Mouse (Mus musculus) kidney, embryonic 14.5 days (tissue): Measurements from ENCODE around the gene Vamp2. TPM values are rescaled to one million over a fixed set of nuclear protein-coding genes. Genes with fewer than 3 reads are reported as not detected.

Experiments
- ATAC-seq: fragments of 200-750 bp; cut with Nextera tagmentation; 2 replicates; pipeline ENCODE4 v1.8.0; 2017; ENCODE audit warnings: moderate number of reproducible peaks, mild to moderate bottlenecking, moderate TSS enrichment, moderate library complexity; ENCODE audit not compliant: low FRiP score, low TSS enrichment
- H3K27ac ChIP-seq: fragments of 300-500 bp; sonication (generic); 2 replicates; pipeline ENCODE4 v1.5.1; 2014; ENCODE audit warnings: low read depth, mild to moderate bottlenecking, low read length, moderate library complexity, mixed read lengths
- H3K27me3 ChIP-seq: fragments of 300-500 bp; sonication (generic); 2 replicates; pipeline ENCODE4 v1.6.1; 2014; ENCODE audit warnings: mild to moderate bottlenecking, low read length; ENCODE audit not compliant: control insufficient read depth, insufficient read depth
- H3K36me3 ChIP-seq: fragments of 300-500 bp; sonication (generic); 2 replicates; pipeline ENCODE4 v1.6.1; 2014; ENCODE audit warnings: low read length, mixed read lengths; ENCODE audit not compliant: control insufficient read depth, insufficient read depth
- H3K4me1 ChIP-seq: fragments of 300-500 bp; sonication (generic); 2 replicates; pipeline ENCODE4 v1.6.1; 2014; ENCODE audit warnings: low read length, mixed read lengths; ENCODE audit not compliant: control insufficient read depth, insufficient read depth
- H3K4me2 ChIP-seq: fragments of 300-500 bp; sonication (generic); replicated peaks from 2 replicates; pipeline ENCODE4 v1.6.1; 2014; ENCODE audit warnings: low read depth, mild to moderate bottlenecking, low read length
- H3K4me3 ChIP-seq: fragments of 300-500 bp; sonication (generic); 2 replicates; pipeline ENCODE4 v1.5.1; 2014; ENCODE audit warnings: mild to moderate bottlenecking, low read length
- H3K9ac ChIP-seq: fragments of 300-500 bp; sonication (generic); 2 replicates; pipeline ENCODE4 v1.6.1; 2014; ENCODE audit warnings: low read depth, mild to moderate bottlenecking, low read length, moderate library complexity
- H3K9me3 ChIP-seq: fragments of 300-500 bp; sonication (generic); 2 replicates; pipeline ENCODE4 v1.6.1; 2016; ENCODE audit warnings: low read length; ENCODE audit not compliant: control insufficient read depth
- WGBS: fragments of 180-500 bp; shearing (Covaris S2); extraction: QIAGEN DNeasy Blood & Tissue Kit; methylation state at CpG from one replicate; pipeline ENCODE4 v1.1.7; 2014; 5-methylcytosine and 5-hydroxymethylcytosine counted together
- polyA plus RNA-seq: library from polyadenylated mRNA; unstranded; fragments of >200 nt; fragmentation: Nextera tagmentation; extraction: Ambion mirVana; gene quantifications from 2 replicates; pipeline ENCODE4 v1.2.1, GENCODE M21; 2014

Gene Vamp2
- polyA plus RNA-seq, 1 experiment from 2014 or later: 86.5 TPM

GRCm38 (mm10) chr11:69125041-69125851 lies 37.0 kb downstream of the Vamp2 start:
- under 1% methylated on average over 24 of the region's 24 CpGs for WGBS
- Histone ChIP-seq H3K9ac (peak overlapping the region; percentile 56; the same call in 1 of the 2 replicates), H3K27ac (0 out of 2 replicates have a peak overlapping the region, but pooled peaks have one; percentile 10), H3K4me1 (peaks cover 18% of the 10 kb centered on the region; the same call in 1 of the 2 replicates), H3K4me3 (peak overlapping the region; percentile 52), H3K27me3 (no peaks in the 10 kb centered on the region), H3K36me3 (no peaks in the 10 kb centered on the region), H3K9me3 (no peaks in the 10 kb centered on the region), H3K4me2 (peak overlapping the region; percentile 77)
- peak; percentile 32 for ATAC-seq

GRCm38 (mm10) chr11:69125852-69125918 lies 37.4 kb downstream of the Vamp2 start, which contains the start of gene Aloxe3:
Gene Aloxe3, plus strand, starts transcription at chr11:69125896.
- Histone ChIP-seq H3K4me1 (peaks cover 14% of the 10 kb centered on the region; the same call in 1 of the 2 replicates), H3K36me3 (no peaks in the 10 kb centered on the region), H3K9ac (peak within 1 kb of the TSS; percentile 56; the same call in 1 of the 2 replicates), H3K9me3 (no peaks in the 10 kb centered on the region), H3K27ac (0 out of 2 replicates have a peak within 1 kb of the TSS, but pooled peaks have one; percentile 10), H3K27me3 (no peaks in the 10 kb centered on the region), H3K4me2 (peak within 1 kb of the TSS; percentile 77), H3K4me3 (peak within 1 kb of the TSS; percentile 52)
- 3% methylated on average over 3 of the region's 3 CpGs for WGBS
- no peak for ATAC-seq

DNA sequence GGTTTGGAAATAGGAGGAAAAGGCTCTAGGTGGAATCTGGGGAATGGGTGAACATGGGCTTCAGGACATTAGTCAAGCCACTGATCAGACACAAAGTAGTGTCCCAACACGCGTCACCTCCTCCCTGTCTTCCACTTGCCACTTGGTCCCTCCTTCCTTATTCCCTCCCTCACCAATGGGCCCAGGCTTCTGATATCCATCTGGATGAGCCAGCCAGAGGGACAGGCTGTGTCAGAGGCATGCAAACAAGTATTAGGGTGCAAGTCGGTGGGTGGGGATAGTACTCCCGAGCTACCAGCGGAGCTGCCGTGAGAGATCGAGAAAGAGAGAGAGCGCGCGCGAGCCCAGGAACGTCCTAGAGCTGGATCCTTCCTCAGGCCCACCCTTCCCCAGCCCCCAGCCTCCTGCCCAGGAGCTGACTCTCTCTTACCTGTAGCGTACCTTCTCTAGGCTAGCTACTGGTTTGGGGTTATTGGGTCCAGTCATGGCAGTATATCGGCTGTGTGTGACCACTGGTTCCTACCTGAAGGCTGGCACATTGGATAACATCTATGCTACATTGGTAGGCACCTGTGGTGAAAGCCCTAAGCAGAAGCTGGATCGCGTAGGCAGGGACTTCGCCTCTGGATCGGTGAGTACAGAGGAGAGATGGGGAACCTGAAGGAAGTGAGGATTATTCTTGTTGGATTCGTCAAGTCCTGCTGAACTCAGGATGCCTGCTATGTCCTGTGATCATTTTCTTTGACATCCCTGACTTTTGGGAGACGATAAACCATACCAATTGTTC lies 37.8 kb downstream of the Vamp2 start:
- H3K4me3 ChIP-seq: peak overlapping the region; percentile 52
- peaks cover 10% of the 10 kb centered on the region; the same call in 1 of the 2 replicates for H3K4me1 ChIP-seq
- H3K36me3 ChIP-seq: no peaks in the 10 kb centered on the region
- H3K27ac ChIP-seq: no peak overlapping the region
- H3K27me3 ChIP-seq: no peaks in the 10 kb centered on the region
- H3K9ac ChIP-seq: peak overlapping the region; percentile 56; the same call in 1 of the 2 replicates
- peak overlapping the region; percentile 77 for H3K4me2 ChIP-seq
- H3K9me3 ChIP-seq: no peaks in the 10 kb centered on the region
- WGBS: 11% methylated on average over 20 of the region's 20 CpGs
- no peak for ATAC-seq

GRCm38 (mm10) chr11:69126706-69127095 lies 38.4 kb downstream of the Vamp2 start:
- no peaks in the 10 kb centered on the region for H3K36me3 ChIP-seq
- H3K4me2 ChIP-seq: peak overlapping the region; percentile 77; the same call in 1 of the 2 replicates
- H3K27ac ChIP-seq: no peak overlapping the region
- no peak overlapping the region for H3K9ac ChIP-seq
- no peak for ATAC-seq
- H3K27me3 ChIP-seq: no peaks in the 10 kb centered on the region
- H3K4me1 ChIP-seq: peaks cover 10% of the 10 kb centered on the region; the same call in 1 of the 2 replicates
- 28% methylated on average over 2 of the region's 2 CpGs for WGBS
- no peak overlapping the region for H3K4me3 ChIP-seq
- H3K9me3 ChIP-seq: no peaks in the 10 kb centered on the region

- Histone ChIP-seq H3K4me1 (peaks cover 10% of the 10 kb centered on the region; the same call in 1 of the 2 replicates), H3K27me3 (peaks cover 2% of the 10 kb centered on the region; the same call in 1 of the 2 replicates), H3K27ac (no peak overlapping the region), H3K4me2 (no peak overlapping the region), H3K36me3 (no peaks in the 10 kb centered on the region), H3K9ac (no peak overlapping the region), H3K9me3 (no peaks in the 10 kb centered on the region), H3K4me3 (no peak overlapping the region)
- ATAC-seq: no peak
- 70% methylated on average over 8 of the region's 8 CpGs for WGBS
Measured at GRCm38 (mm10) chr11:69128426-69129122, 40.3 kb downstream of the Vamp2 start.

DNA sequence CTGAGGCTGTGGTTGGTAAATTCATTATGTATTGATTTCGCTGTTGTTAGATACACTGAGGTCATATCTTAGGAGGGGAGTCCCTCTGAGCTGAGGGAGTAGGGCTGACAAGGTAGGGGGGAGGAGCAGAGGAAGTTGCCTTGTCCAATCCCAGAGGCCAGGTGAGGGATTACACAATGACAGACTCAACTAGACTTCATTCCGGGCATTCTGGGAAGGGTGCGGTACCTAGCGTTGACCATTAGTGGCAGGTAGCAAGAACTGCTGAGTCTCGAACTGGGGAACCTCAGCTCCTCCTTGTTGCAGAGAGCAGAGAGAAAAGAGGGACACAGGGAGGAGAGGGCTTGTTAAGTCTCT lies 45.3 kb downstream of the Vamp2 start:
- peak overlapping the region; percentile 49; the same call in 1 of the 2 replicates for H3K4me3 ChIP-seq

GRCm38 (mm10) chr11:69133923-69134621 lies 45.8 kb downstream of the Vamp2 start:
- Histone ChIP-seq H3K27me3 (peaks cover 3% of the 10 kb centered on the region; the same call in 1 of the 2 replicates), H3K36me3 (no peaks in the 10 kb centered on the region), H3K4me2 (peak overlapping the region; percentile 84), H3K4me3 (peak overlapping the region; percentile 49), H3K9ac (peak overlapping the region; percentile 38; the same call in 1 of the 2 replicates), H3K4me1 (0 out of 2 replicates have a peak, but pooled peaks cover 5% of the 10 kb centered on the region), H3K9me3 (no peaks in the 10 kb centered on the region), H3K27ac (no peak overlapping the region)
- 2% methylated on average over 34 of the region's 34 CpGs for WGBS
- peak; percentile 76 for ATAC-seq

More for the DNA sequence above, 45.3 kb downstream of the Vamp2 start:
- 25% methylated on average over 5 of the region's 5 CpGs for WGBS
- no peaks in the 10 kb centered on the region for H3K36me3 ChIP-seq
- no peak overlapping the region for H3K27ac ChIP-seq
- H3K9ac ChIP-seq: no peak overlapping the region
- H3K4me1 ChIP-seq: 0 out of 2 replicates have a peak, but pooled peaks cover 5% of the 10 kb centered on the region
- ATAC-seq: peak; percentile 50; the same call in 1 of the 2 replicates
- H3K4me2 ChIP-seq: peak overlapping the region; percentile 84
- peaks cover 3% of the 10 kb centered on the region; the same call in 1 of the 2 replicates for H3K27me3 ChIP-seq
- H3K9me3 ChIP-seq: no peaks in the 10 kb centered on the region

GRCm38 (mm10) chr11:69134622-69134968 lies 46.3 kb downstream of the Vamp2 start:
- ATAC-seq: peak; percentile 51
- H3K4me1 ChIP-seq: 0 out of 2 replicates have a peak, but pooled peaks cover 5% of the 10 kb centered on the region
- no peak overlapping the region for H3K27ac ChIP-seq
- H3K9ac ChIP-seq: peak overlapping the region; percentile 38; the same call in 1 of the 2 replicates
- H3K4me2 ChIP-seq: peak overlapping the region; percentile 84
- no peaks in the 10 kb centered on the region for H3K36me3 ChIP-seq
- peaks cover 3% of the 10 kb centered on the region; the same call in 1 of the 2 replicates for H3K27me3 ChIP-seq
- peak overlapping the region; percentile 49 for H3K4me3 ChIP-seq
- H3K9me3 ChIP-seq: no peaks in the 10 kb centered on the region
- WGBS: 25% methylated on average over 8 of the region's 8 CpGs
